Mouse (Mus musculus) urinary bladder, postnatal 14 days (tissue): Measurements from ENCODE around the gene Cfap221.

Source experiments
- DNase-seq: peaks from one replicate; pipeline ENCODE4 v3.0.0; 2021; ENCODE audit warnings: low spot score

Cfap221 gene

DNA sequence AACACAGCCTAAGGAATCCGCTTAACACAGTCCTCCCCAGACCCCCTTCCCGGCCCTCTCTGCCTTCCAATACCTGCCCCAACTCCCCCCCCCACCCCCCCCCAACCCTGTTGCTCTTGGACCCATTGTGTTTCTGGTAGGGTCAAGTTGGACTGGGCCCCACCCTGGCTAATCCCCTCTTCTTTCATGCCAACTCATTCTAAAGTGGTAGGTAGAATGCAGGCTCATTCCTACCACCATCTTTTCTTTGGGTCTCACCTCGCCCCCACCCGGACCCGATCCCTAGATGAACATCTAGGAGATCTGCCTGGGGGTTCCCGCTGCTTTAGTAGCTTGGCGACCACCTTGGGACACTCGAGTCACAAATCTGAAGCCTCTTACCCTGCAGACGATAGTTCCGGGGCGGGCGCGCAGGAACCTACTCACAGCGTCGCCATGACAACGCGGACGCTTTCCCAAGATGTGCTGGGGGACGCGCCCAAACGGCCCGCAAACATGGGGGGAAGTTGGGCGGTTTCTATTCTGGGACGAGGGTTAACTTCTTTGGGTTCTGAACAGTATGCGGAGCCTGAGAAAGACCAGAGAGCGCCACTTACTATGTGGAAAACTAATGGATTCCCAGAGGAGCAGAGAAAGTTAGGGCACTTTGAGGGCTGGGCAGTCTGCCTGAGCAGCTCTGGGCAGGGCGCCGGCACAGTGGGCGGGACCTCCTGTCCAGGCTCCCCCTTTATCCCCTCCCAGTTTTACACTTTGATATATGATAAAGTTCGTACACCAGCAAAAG is at the start of gene Cfap221:
Gene Cfap221, minus strand, starts transcription at position 437 of the 784 bp plus-strand sequence.
- DNase-seq, result peak; percentile 51

DNA sequence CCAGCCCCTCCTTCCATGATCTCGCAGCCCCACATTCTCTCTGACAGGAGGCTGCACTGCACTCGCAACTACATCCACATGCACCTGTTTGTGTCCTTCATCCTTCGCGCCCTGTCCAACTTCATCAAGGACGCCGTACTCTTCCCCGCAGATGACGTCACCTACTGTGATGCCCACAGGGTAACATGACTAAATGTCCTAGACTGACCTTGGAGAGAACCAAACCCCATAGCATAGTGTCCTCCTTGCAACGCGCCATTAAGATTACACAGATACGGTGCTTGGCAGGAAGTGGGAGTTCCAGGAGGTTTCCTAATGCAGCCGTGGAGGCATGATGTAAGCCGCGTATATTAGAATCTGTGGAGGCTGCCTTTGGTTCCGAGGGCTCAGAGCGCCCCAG is 47.5 kb upstream of the Cfap221 start:
- no peak for DNase-seq

DNA sequence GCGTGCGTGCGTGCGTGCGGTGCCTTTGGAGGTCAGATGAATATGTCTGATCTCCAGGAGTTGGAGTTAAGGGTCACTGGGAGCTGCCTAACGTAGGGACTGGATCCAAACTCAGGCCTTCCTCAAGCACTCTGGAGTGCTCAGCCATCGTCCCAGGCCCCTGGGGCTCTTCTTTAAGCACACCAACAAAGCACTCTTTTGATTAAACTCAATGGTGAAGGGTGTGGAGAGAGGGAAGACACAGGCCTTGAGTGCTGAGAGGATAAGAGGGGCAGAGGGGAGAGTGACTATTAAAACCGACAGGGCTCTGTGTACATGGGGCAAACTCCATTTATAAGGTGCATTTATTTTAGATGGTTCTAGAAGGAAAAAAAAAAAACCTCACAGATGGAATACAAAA is 45.4 kb upstream of the Cfap221 start:
- DNase-seq, result no peak

DNA sequence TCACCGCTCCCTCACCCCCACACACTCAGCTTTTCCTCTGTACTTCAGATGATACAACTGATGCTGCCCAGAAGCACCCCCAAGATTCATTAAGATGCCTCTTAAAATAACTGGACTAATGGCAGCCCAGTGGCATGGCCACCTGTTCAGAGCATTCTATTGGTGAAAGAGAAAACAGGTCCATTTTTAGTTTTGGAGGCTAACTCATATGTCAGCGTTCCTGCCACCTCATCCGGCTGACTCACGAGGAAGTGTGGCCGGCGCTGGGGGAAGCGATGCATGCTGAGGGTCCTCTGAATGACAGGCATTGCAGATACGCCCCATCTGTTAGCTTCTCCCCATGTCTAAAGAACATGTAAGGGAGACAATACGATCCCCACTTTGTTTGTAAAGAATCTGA is 41.6 kb upstream of the Cfap221 start:
- no peak for DNase-seq

DNA sequence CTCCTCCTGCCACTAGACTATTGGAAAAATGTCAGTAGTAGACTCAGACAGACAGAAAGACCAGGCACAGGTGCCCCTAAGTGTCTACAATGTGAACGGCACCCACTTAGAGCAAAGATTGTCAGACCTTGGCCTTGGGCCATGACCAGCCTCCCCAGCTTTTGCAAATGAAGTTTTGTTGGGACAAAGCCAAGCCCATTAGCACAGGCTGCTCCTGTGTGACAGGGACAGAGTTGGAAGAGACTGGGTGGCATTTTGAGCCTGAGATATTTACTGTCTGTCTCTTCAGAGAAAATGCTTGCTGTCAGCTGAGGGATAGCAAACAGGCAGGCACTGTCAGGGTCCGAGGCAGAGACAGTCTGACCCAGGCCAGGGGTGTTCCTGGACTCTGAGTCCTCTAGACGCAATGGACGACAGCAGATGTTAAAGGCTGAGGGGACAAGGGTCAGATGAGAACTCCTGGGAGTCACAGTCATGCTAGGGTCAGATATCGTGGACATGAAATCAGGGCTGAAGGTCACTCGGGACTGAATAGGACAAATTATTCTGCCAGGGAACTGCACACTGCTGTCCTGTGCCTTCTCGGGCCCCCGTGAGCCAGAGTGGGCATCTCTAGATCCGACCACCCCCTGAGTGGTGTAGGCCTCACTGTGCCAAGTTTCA is 40.1 kb upstream of the Cfap221 start:
- no peak for DNase-seq

DNA sequence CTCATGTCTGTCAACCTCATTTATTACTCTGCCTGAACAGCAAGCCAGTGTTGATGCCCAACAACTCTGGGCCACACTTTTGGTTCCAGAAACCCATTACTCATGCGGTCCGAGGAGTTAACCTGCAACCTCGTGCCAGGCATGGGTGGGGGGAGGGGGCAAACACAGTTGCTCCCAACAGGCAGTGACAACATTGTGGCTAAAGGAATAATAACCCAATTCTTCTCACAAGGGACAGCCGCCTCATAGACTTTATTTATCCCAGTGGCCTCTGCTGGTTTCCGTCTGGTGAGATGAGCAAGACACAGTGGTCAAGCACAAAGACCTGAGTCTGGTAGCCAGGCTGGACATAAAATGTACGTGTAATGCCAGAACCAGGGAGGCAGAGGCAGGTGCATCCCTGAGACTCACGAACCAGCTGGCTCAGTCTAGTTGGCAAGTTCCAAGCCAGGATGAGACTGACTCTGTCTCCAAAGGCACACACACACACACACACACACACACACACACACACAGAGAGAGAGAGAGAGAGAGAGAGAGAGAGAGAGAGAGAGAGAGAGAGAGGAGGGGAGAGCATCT is 38.5 kb upstream of the Cfap221 start:
- no peak for DNase-seq

DNA sequence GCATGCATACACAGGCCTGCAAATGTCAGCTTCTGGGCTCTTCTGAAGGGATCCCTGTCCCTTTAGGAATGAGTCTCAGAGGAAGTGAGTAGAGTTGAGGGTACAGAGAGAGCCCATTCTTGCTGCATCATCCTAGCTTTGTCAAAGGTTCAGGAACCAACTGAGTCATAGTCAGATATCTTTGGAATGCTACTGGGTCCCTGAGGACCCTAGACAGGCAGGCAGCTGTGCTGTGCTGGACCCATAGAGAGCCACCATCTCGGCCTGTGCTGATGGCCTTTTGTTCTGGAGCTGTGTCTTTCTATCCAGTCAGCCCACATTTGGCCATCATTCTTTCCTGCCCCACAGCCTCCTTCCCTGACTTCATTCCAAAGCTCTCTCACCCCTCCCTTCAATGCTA is 37.8 kb upstream of the Cfap221 start:
- no peak for DNase-seq

DNA sequence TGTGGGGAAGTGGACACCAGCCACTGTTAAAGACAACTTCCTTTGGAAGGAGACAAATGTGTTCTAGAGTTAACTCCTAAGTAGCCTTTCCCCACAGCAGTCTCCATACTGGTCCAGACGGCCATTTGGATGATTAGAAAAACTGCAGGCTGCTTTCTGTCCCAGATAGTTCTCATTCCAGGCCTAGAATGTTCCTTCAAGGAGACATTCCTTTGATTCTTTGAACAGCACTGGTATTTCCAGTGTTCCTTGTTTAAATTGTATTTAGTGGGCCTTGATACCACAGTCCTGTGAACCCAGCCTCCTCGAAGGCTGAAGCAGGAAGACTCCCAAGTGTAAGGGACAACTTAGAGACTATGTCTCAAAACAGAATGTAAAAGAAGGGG is 36.4 kb upstream of the Cfap221 start:
- no peak for DNase-seq

DNA sequence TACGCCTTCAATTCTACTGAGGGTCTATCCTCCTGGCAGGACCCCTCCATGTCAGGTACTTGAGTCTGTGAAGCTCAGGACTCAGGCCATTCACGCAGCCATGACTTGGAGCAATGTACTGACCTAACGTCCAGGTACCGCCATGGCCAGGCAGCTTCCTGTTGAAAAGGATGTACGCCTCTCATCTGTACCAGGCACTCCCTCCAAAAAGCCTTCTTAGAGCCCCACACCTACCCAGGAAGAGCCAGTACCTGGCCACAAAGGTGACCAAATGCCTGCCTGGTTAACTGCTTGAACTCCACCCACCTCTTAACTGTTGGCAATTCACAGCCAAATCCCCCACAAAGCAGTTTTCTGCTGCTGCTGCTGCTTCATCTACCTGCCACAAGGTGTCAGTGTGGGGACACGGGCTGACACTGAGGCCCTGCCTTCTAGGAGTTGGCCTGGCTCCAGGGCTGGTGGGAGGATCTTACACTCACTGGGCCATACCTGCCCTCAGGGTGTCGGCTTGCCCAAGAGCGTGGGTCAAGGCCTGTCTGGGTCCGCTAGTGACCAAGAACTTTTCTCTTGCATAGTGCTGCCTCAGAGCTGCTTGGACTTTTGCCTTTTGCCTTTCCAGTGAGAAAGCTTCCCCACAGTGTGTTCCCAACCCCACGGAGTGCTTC is 35.9 kb upstream of the Cfap221 start:
- DNase-seq, result peak; percentile 86

- no peak for DNase-seq
Measured at GRCm38 (mm10) chr1:120030474-120030873, 33.4 kb upstream of the Cfap221 start.

- no peak for DNase-seq
Measured at GRCm38 (mm10) chr1:120027693-120028092, 30.7 kb upstream of the Cfap221 start.

GRCm38 (mm10) chr1:120025050-120025439 is 28.0 kb upstream of the Cfap221 start:
- no peak for DNase-seq

GRCm38 (mm10) chr1:120024331-120025049 is 27.5 kb upstream of the Cfap221 start:
- no peak for DNase-seq

GRCm38 (mm10) chr1:120021951-120022350 is 24.9 kb upstream of the Cfap221 start:
- no peak for DNase-seq

DNA sequence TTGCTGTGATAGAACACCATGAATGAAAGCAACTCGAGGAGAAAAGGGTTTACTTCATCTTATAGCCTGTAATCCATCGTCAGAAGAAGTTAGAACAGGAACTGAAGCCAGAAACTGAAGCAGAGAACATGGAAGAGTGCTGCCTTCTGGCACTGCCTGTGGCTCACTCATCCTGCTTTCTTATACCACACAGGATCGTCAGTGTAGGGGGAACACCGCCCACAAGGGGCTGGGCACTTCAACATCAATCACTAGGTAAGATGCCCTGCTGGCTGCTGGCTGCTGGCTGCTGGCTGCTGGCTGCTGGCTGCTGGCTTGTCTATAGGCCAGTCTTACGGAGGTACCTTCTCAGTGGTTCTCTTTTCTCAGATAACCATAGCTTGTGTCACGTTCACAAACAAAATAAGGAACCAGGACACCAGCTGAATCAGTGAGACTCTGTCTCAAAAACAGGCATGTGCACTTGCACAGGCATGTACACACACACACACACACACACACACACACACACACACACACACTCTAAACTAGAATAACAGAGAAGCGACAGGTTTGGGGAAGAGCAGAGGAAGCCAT is 23.4 kb upstream of the Cfap221 start:
- no peak for DNase-seq

GRCm38 (mm10) chr1:120019428-120019827 is 22.4 kb upstream of the Cfap221 start:
- no peak for DNase-seq

DNA sequence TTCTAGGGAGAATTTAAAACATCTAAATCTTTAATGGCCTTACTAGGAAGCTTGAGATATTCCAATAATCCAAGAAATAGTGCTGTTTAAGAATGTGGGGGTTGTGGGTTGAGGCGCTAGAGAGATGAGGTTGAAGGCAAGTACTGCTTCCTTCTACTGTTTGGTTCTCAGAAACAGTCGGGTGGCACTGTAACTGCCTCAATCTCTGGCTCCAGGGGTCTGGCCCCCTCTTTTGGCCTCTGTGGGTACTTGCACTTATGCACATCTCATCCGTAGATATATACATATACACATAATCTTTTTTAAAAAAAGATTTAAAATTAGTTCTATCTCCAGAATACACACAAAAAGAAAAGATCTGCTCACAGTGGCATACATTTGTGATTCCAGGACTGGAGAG is 21.9 kb upstream of the Cfap221 start:
- DNase-seq, result no peak

DNA sequence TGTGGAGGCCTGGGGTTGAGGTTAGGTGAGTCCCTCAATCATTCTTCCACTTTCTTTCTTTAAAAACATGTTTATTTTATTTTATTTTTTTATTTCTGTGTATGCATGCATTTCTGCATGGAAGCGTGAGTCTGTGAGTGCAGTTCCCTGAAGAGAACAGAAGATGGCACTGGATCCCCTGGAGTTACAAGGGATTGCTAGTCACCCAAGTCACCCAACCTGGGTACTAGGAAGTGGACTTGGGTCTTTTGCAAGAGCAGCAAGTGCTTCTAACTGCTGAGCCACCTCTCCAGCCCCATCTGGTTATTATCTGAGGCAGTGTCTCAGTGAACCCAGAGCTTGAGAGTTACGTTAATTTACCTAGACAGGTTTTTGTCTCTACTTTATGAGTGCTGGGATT is 19.2 kb upstream of the Cfap221 start:
- no peak for DNase-seq

DNA sequence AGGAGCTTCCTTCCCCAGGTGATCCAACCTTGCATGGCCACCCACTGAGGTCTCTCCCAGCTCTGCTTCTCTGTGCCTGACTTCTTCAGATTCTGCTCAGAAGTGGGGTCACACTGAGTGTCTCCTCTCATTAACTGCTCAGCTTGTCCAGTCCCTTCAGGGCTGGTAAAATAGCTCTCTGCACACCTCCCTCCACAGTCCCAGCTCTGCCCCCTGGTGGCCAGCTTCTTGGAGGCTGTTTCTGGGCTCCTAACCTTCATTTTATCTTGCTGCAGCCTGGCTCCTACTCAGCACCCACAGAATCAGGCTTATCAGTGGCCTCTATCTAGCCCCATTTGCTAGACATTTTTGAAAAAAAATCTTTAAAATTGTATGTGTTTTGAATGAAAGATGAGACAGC is 16.1 kb upstream of the Cfap221 start:
- DNase-seq, result peak; percentile 63

GRCm38 (mm10) chr1:120012638-120013037 is 15.6 kb upstream of the Cfap221 start:
- no peak for DNase-seq

DNA sequence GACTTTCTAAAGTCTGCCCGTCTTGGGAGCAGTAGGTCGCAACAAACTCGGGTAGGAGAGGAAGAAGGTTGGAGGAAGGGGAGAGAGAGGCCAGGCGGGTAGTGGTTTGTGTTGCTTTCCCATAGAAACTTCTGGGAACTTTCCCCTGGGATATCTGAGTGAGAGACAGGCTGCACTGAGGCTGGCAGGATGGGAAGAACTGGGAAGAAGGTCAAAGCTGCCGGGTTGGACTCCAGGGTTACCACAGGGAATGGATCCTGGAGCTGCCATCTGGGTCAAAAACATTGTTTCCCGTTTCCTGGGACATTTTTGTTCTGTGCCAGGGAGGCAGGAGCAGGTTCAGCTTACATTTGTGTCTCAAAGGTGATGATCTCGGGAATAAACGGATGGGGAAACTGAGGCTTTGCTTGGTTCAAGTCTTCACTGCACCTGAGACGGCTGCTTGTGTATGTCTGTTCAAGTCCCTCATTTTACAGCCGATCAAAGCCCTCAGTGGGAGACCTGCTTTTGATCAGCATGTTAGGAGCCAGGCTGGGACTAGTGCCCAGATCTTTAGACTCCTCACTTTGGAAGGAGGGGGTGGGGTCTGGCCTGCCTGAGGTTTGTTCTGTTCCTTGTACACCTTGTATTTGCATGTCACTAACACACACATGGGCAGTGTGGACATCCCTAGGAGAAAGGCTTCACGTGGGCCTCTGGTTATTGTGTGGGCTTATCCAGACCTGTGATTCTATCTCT is 11.0 kb upstream of the Cfap221 start:
- DNase-seq, result no peak
